Mouse (Mus musculus): Measurements from ENCODE around the gene Lrrc36.

The Lrrc36 gene

DNA sequence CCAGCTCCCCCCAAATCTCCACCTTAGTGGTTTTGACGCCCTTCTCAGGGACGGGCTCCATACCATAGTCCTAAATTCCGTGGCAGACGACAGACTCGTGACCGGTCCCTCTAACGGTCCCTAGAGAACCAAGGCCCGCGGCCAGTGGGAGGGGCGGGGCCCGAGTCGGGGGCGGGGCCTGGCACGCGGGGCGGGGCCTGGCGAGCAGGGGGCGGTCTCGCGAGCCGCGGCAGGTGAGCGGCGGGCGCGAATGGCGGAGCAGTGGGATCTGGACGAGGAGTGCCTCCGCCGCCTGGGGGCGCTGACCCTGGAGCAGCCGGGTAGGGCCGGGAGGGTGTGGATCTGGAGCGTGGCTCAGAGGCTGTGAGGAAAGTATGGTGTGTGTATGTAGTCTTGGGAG is at the start of gene Lrrc36, which contains the start of gene Kctd19:
Lrrc36 (plus strand) TSS at position 181 of the 400 bp plus-strand sequence.
Kctd19 (minus strand) TSS at position 112 of the 400 bp plus-strand sequence.
- DNase-seq: peak; percentile 58

DNA sequence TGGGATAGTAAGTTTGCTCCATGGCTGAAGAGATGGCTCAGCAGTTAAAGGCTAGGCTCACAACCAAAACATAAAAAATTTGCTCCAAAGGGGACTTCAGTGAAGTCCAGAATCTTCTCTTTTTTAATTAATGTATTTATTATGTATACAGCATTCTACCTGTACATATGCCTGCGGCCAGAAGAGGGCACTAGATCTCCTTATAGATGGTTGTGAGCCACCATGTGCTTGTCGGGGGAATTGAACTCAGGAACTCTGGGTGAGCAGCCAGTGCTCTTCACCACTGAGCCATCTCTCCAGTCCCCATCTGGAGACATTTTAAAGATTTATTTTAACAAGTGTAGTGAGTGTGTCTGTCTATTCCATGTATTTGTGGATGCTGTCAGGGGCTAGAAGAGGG is 46.3 kb upstream of the Lrrc36 start:
- DNase-seq: no peak

DNA sequence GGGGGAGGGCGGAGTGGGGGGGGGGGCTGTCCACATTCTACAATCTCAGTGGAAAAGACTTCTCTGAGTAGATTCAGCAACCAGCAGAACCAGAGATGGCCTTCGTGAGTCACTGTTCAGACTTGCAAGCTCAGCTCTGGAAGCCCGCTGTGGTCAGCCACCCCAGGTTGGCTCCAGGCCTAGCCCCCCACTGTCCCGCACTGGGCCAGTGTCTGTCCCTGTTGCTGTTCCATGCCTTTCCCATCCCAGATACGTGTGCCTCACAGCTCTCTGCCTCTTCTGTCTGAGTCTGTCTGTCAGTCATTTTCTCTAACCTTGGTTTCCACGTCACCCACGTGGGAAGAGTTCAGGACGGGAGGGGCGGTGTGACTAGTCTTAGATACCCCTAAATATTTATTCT is 40.9 kb upstream of the Lrrc36 start:
- no peak for DNase-seq

DNA sequence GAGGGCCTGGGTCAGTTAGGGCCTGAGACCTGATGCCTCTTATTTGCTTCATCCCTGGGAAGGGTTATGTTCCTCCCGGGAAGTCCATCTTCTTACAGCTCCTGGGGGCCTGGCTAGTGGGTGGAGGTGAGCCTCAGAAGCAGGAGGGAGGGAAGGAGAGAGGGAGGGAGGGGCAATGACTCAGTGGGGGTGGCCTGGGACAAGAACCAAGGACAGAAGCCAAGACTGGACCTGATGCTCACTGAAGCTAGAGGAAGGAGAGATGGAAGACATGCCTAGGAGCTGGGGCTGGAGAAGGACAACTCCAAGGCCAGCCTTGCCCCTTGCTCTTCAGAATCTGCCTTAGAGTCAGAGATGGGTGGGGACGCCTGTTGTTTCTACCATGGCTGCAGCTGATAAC is 40.3 kb upstream of the Lrrc36 start, which contains the start of gene Plekhg4:
Plekhg4 (plus strand) TSS at position 243 of the 400 bp plus-strand sequence.
- no peak for DNase-seq

DNA sequence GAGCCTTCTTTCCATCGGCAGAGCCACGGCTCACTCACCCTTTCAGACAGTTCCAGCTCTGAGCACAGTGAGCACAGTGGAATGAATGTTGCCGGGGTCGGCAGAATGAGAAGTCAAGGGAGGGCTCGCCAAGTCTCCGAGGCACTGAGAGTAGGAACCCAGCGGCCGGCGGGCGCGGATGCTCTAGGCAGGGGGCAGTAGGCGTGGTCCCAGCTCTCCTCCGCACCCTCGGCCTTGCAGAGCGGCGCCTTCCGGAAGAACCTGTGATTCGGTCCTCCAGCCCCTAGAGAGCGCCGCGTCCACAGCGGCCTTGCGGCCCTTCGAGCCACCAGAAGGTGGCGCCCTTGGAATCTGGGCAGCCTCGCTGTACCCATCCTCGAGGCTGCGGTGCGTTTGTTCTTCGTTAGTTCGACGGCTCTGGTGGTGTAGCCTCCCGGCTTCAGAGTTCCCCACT is 38.8 kb upstream of the Lrrc36 start:
- DNase-seq: no peak

GRCm38 (mm10) chr8:105378673-105379072 is 34.7 kb upstream of the Lrrc36 start:
- DNase-seq: no peak

DNA sequence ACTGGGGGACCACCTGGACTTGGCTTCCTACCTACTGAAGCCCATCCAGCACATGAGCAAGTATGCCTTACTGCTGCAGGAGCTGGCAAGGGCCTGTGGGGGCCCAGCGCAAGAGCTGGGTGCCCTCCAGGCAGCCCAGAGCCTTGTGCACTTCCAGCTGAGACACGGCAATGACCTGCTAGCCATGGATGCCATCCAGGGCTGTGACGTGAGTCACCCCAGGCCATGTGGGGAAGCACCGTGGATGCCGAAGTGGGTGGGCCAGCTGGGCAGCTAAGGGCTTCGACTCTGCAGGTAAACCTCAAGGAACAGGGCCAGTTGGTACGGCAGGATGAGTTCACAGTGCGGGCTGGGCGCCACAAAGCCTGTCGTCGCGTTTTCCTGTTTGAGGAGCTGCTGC is 33.1 kb upstream of the Lrrc36 start:
- no peak for DNase-seq

GRCm38 (mm10) chr8:105384070-105384469 is 29.3 kb upstream of the Lrrc36 start:
- DNase-seq: no peak

DNA sequence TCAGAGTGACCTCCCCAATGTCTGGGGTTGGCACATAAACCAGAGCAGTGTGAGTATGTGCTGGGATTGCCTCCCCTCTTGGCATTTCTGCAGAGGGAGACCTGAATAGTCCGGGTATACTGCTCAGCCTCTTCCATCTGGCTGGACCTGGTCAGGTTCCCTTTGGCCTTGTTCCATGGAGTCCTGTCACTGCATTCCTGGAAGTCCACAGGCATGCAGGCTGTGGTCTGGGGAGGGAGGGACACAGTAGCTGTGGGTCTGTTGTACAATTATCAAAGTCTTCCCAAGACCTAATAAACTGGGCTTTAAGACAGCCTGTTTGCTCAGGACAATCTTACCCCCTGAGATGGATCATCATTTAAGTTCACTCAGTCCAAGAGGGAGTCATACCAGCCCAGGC is 26.2 kb upstream of the Lrrc36 start:
- DNase-seq: no peak

- no peak for DNase-seq
Observed at GRCm38 (mm10) chr8:105389096-105389495, 24.3 kb upstream of the Lrrc36 start.

- DNase-seq: no peak
Observed at GRCm38 (mm10) chr8:105393089-105393787, 20.1 kb upstream of the Lrrc36 start.

DNA sequence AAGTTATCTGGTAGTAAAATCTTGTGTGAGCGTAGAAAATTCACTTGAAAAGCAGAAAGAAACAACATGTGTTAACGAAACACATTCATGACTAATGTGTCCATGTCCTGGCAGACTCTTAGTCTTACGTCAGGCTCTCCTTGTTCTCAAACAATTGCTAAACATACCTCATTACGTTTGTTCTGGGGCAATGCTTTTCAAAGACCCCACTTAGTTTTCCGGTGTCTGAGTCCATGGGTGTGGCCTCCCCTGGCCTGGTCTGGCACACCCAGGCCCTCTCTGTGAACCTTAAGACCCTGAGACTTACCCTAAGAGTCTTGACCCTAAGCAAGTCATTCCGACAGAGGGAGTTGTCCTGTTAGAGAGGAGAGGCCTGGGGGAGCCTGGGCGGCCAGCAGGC is 19.5 kb upstream of the Lrrc36 start:
- DNase-seq: no peak

DNA sequence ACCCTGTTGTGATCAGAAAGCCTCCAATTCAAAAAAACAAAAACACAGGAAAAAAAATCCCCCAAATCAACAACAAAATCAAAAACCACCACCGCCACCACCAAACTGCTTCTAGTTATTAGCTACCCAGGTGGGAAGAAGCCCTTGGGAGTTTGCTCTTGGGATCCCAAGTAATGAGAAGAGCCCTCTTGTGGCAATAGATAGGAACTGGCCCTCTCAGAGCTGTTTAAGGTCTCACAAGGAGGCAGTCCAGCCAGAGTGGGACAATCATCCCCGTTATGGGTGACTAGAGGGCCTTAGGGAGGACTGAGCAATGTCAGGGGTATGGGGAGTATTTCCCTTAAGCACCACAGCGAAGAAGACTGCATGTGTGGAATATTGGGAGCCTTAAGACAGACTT is 15.6 kb upstream of the Lrrc36 start:
- peak; percentile 46 for DNase-seq

DNA sequence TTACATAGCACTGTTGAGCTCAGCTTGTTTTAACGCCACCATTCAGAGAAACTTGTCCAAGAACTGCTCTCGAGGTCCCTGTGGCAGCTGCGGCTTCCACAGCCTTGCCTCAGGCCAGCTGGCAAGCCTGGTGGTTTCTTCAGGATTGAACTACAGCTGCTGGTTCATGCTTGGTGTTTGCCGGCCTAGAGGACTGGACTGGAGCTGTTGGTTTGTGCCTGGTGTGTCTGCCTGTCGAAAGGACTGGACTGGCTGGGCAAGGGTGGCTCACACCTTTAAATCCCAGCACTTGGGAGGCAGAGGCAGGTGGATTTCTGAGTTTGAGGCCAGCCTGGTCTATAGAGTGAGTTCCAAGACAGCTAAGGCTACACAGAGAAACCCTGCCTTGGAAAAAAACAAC is 13.4 kb upstream of the Lrrc36 start:
- no peak for DNase-seq

DNA sequence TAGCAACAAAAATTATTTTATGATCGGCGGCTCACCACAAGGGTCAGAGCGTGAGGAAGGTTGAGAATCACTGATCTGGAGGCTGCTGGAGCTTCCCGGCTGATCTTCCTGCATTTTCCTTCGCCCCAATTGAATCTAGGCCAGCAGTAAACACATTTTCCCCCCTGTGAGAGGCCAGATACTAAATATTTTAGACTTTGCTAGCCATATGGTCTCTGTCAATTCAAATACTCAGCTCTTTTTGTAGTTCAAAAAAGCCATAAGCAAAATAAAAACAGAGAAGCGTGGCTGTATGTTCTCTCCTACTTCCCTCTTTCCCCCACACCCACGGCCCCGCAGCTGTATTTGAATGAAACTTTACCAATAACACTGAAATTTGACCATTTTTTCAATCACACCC is 9.9 kb upstream of the Lrrc36 start:
- no peak for DNase-seq

- DNase-seq: no peak
Observed at GRCm38 (mm10) chr8:105404496-105404895, 8.9 kb upstream of the Lrrc36 start.

GRCm38 (mm10) chr8:105406416-105406815 is 7.0 kb upstream of the Lrrc36 start:
- no peak for DNase-seq

DNA sequence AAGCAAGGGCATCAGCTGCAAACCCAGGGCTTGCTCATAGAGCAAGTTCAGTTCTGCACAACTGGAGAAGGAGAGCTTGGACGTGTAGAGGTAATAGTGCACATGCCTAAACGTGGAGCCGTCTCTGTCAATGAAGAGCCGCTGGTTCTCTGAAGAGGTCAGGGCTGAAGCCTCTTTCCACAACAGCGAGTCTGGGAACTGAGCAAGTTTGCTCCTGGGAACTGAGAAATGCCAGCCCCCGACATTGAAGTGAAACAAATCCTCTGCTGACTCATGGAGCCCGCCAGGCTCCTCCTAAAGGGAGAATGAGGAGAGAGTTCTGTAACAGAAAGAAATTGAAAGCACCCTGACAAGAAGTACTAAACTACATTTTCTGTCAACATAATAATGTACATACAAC is 5.0 kb upstream of the Lrrc36 start:
- no peak for DNase-seq

DNA sequence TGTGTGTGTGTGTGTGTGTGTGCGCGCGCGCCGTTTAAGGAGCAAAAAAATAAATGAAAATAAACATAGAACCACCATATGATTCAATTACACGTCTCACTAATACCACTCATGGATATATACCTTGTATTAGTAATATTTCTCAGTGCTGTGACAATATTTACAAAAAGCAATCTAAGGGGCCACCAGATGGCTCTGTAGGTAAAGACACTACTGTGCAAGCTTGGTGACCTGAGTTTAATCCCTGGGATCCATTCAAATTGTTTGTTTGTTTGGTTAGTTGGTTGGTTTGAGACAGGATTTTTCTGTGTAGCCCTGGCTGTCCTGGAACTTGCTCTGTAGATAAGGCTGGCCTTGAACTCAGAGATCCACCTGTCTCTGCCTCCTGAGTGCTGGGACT is 3.4 kb upstream of the Lrrc36 start:
- DNase-seq: no peak

DNA sequence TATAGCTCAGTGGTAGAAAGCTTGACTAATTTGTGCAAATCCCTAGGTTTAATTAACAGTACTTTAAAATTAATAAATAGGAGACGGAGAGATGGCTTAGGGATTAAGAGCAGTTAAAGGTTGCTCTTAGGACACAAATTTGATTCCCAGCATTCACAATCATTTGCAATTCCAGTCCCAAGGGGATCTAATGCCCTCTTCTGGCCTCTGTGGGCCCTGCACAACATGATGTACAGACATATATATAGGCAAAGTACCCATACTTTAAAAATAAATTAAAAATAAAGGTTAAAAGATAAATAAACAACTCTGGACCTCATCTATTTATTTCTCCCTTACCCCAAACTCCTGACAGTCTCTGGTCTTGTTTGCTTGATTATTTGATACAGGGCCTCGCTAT is 5.6 kb downstream of the Lrrc36 start:
- DNase-seq: no peak

DNA sequence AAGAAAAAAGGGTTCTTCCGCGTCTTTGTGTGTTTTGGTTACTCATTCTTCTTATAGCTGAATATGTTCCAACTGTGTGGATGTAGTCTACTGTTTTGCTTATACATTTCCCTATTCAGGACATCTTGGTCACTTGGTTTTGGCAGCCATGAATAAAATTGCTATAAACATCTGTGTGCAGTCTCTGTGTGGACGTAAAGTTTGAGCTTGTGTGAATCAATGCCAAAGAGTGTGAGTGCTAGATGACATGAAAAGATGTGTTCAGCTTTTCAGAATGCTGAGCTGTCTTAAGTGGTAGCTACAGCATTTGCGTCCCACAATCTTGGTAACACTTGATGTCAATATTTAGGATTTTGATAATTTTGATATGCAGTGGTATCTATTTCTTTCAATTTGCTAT is 6.4 kb downstream of the Lrrc36 start:
- DNase-seq: no peak

GRCm38 (mm10) chr8:105422006-105422405 is 8.6 kb downstream of the Lrrc36 start:
- DNase-seq: peak; percentile 30

DNA sequence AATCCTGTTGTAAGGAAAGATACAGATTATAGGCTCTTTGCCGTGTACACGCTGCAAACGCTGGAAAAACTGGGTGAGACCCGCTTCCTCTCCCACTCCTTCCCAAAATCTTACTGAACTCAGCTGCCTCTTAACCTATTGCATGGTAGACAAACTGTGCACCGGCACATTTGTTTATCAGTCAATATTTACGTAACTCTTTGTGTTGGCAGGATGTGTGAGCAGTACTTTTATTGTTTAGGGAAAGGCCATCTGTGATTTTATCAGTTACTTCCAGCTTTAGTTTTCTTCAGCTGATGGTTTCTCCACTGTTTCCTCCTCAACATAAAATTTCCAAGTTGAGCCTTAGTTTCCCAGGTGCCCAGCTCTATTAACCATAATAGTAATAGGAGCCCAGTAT is 13.5 kb downstream of the Lrrc36 start:
- DNase-seq: no peak

DNA sequence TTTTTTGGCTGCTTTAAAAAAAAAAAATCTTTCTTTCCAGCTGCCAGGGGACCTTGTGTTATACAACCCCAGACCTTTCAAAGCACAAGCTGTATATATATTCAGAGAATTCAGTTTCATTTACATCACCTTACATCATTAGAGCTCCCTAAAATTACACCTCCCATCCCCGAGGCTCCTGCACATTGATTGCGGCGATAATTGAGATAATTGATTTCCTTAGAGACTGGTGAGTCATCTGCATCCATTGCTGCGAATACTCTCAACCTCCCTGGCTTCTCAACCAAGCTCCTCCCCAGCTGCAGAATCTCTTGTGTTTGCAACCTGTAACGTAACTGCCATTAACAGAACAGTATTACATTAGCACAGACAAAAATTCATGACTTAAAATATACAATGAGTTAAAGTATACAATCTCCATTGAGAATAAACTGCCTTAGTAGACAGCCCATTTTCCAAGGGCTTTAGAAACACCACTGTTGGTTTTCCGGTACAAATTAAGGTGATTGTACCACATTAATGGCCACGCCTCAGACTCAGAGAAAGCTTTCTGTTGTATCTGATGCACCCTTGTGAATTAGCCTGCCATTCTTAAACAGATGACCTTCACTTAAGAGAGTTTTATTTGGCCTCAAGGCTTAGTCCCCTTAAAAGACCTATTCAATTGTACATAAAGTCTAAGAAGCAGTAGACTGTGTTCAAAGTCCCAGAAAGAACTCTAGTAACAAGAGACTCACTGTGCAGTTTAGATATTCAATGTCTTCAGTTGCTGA is 18.6 kb downstream of the Lrrc36 start:
- DNase-seq: no peak

All from cerebellum, adult 11 months (tissue).